Mouse (Mus musculus) bone marrow, adult 2 months (tissue): Measurements from ENCODE around the gene Fancl. TPM values are rescaled to one million over a fixed set of nuclear protein-coding genes. Genes with fewer than 3 reads are reported as not detected.

Experiments used
- H3K27ac ChIP-seq: fragments of 200-500 bp; 2 replicates; pipeline ENCODE4 v1.5.1; 2012; ENCODE audit warnings: low read depth, mild to moderate bottlenecking, control low read depth, inconsistent platforms, low read length; ENCODE audit not compliant: control insufficient read depth, poor library complexity, insufficient read depth
- H3K4me1 ChIP-seq: fragments of 200-500 bp; 2 replicates; pipeline ENCODE4 v1.6.1; 2011; ENCODE audit warnings: low read length; ENCODE audit not compliant: control insufficient read depth, insufficient read depth
- H3K4me3 ChIP-seq: fragments of 200-500 bp; replicated peaks from 2 replicates; pipeline ENCODE3; 2011; ENCODE audit warnings: mild to moderate bottlenecking, low read depth, low read length, control low read depth; ENCODE audit not compliant: control insufficient read depth
- CTCF ChIP-seq: fragments of 200-500 bp; IDR thresholded peaks from 2 replicates; pipeline ENCODE4 v1.5.1; 2011; ENCODE audit warnings: low read length, control low read depth; ENCODE audit not compliant: control insufficient read depth, insufficient read depth
- POLR2A ChIP-seq: fragments of 200-500 bp; IDR thresholded peaks from 2 replicates; pipeline ENCODE4 v1.6.1; 2011; ENCODE audit warnings: low read depth, mild to moderate bottlenecking, control low read depth, low read length, borderline replicate concordance; ENCODE audit not compliant: control insufficient read depth
- WGBS: fragments of 180-500 bp; shearing (Covaris S2); methylation state at CpG from one replicate; pipeline ENCODE4 v1.1.7; 2018; 5-methylcytosine and 5-hydroxymethylcytosine counted together
- polyA plus RNA-seq: library from polyadenylated mRNA; stranded (reverse); fragments of >200 nt; gene quantifications from 2 replicates; pipeline ENCODE4 v1.2.4, GENCODE M21; 2011; ENCODE audit warnings: low replicate concordance; ENCODE audit not compliant: missing spikeins, insufficient read depth, insufficient read length

Fancl gene
- polyA plus RNA-seq, 1 experiment = 24.9 TPM

DNA sequence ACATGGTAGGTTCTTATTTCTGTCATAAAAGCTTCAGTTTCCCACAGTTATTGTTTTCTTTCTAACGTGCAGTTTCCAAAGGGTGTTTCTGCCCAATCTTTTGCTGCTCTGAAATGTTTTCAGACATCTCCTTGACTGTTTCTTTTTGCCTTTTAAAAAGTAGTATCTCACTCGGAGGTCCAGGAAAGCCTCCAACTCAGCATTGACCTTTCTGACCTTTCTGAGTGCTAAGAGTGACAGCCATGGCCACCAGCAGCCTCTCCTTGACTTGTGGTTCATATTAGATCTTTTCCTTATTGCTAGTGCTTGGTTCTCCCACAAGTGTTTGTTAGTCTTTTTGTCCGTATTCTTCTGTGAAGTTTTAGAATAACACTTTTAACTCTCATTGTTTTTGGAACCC, 9.6 kb downstream of the Fancl start:
- WGBS = 80% methylated on average over 3 of the region's 3 CpGs
- Histone ChIP-seq H3K4me1 (no peaks in the 10 kb centered on the region), H3K4me3 (no peak overlapping the region), H3K27ac (no peak overlapping the region)
- TF ChIP-seq CTCF = no peak
- no peak for TF ChIP-seq POLR2A

DNA sequence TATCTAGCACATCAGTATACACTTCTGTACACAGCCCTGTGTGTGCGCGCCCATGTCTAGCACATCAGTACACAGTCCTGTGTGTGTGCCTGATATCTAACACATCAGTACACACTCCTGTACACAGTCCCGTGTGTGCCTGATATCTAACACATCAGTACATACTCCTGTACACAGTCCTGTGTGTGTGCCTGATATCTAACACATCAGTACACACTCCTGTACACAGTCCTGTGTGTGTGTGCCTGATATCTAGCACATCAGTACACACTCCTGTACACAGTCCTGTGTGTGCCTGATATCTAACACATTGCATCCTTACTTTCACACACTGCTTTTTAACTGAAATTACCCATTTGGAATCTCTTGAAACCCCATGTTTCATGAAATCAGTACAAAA, 27.0 kb downstream of the Fancl start:
- no peak overlapping the region for H3K27ac ChIP-seq
- H3K4me3 ChIP-seq = no peak overlapping the region
- no peaks in the 10 kb centered on the region for H3K4me1 ChIP-seq
- TF ChIP-seq CTCF (no peak), POLR2A (no peak)
- 92% methylated on average over 3 of the region's 3 CpGs for WGBS

DNA sequence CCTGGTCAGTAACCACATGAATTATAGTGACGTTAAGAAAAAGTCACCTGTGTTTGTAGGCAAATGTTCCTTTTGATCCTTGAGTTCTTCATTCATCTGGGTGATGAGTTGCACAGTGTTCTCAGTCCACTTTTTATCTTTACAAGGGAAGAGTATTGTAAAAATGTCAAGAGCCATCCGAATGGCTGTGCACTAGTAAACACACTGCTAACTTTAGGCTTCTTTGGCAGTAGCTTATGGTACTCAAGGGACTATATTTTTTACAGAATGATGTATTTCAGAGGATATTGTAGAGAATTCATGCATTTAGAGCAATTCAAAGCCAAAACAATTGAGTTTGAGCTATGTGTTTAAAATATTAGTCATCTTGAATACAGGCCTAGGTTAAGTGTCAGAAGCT, 35.5 kb downstream of the Fancl start:
- Histone ChIP-seq H3K4me1 (no peaks in the 10 kb centered on the region), H3K4me3 (no peak overlapping the region), H3K27ac (no peak overlapping the region)
- TF ChIP-seq POLR2A = no peak
- no peak for TF ChIP-seq CTCF
- 91% methylated on average over 2 of the region's 2 CpGs for WGBS

DNA sequence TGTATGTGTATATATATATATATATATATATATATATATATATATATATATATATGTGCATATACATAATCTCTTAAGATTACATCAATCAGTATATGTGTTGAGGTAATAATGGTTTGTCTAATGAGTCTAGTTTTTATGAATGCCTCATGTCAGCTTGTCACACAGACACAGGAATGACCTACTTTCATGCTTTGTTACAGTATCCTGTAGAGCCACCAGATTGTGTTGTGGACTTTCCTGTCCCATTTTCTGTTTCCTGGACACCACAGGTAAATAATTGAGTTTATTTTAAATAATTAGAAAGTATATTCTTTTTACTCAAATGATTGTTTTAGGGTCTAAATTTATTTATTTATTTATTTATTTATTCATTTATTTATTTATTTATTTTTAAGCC, 48.3 kb downstream of the Fancl start:
- H3K4me3 ChIP-seq = no peak overlapping the region
- H3K27ac ChIP-seq = no peak overlapping the region
- no peaks in the 10 kb centered on the region for H3K4me1 ChIP-seq
- TF ChIP-seq POLR2A (no peak), CTCF (no peak)

DNA sequence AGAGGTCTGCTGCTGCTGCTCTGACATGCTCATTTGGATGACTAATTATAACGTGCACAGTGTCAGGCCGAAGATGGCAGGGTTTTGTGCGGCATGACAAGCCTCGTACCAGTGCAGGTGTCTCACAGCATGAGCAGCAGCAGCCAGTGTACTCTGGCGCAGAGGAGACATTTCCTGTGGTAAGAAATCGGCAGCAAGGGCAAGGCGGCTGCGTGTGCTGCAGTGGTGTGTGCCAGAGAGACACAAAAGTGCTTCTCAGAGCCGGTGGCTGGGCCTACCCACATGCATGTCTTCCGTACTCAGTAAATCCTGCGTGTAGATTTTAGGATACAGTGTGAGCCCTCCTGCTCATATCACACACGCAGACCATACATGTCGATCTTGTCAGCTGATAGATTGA, 51.9 kb downstream of the Fancl start:
- Histone ChIP-seq H3K4me1 (no peaks in the 10 kb centered on the region), H3K4me3 (no peak overlapping the region), H3K27ac (no peak overlapping the region)
- TF ChIP-seq POLR2A (no peak), CTCF (no peak)
- 81% methylated on average over 13 of the region's 13 CpGs for WGBS

DNA sequence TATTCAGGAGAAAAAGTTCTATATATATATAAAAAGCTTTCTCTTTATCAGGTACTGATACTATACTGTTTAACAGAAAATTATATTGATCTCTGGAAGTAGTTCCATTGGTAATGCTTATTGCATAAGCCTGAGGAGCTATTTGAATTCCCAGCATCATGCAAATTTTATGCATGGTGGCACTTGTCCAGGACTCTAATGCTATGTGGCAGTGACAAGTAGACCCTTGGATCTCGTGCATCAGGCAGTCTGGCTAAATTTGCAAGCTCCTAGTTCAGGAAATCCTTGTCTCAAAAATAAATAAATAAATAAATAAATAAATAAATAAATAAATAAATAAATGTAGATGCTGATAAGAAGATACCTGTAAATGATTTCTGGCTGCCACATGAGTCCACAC, 55.2 kb downstream of the Fancl start:
- Histone ChIP-seq H3K4me1 (no peaks in the 10 kb centered on the region), H3K27ac (no peak overlapping the region), H3K4me3 (no peak overlapping the region)
- TF ChIP-seq CTCF (no peak), POLR2A (no peak)
- WGBS = 83% methylated on average over 1 of the region's 1 CpGs

DNA sequence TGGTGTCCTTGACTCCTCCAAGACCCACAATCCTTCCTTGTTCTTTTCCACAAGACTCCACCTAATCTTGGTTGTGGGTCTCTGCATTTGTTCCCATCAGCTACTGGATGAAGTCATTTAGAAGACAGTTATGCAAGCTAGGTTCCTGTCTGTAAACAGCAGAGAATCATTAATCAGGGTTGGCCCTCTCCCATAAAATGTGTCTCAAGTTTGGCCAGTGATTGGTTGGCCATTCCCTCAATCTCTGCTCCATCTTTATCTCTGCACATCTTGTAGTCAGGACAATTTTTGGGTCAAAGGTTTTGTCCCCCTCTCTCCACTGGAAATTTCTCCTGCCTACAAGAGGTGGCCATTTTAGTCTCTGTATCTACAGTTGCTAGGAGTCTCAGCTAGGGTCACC, 58.4 kb downstream of the Fancl start:
- TF ChIP-seq POLR2A (no peak), CTCF (no peak)
- no peak overlapping the region for H3K27ac ChIP-seq
- no peak overlapping the region for H3K4me3 ChIP-seq
- H3K4me1 ChIP-seq = no peaks in the 10 kb centered on the region

DNA sequence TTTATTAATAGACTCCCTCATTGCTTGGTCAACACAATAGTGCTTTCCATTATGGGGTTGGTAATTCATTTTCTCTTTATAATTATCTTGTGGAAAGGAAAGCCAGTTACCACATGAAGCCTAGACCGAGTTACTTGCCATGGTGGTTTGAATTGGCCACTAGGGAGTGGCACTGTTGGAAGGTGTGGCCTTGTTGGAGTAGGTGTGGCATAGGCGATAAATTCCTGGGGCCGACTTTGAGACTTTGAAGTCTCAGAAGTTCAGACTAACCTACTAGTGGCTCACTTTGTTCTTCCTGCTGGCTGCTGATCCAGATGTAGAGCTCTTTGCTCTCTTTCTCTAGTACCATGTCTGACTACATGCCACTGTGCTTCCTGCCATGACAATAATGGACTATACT, 63.9 kb downstream of the Fancl start:
- H3K27ac ChIP-seq = no peak overlapping the region
- H3K4me1 ChIP-seq = peaks cover 1% of the 10 kb centered on the region; the same call in 1 of the 2 replicates
- WGBS = 70% methylated on average over 3 of the region's 3 CpGs
- no peak for TF ChIP-seq POLR2A
- no peak for TF ChIP-seq CTCF
- no peak overlapping the region for H3K4me3 ChIP-seq

DNA sequence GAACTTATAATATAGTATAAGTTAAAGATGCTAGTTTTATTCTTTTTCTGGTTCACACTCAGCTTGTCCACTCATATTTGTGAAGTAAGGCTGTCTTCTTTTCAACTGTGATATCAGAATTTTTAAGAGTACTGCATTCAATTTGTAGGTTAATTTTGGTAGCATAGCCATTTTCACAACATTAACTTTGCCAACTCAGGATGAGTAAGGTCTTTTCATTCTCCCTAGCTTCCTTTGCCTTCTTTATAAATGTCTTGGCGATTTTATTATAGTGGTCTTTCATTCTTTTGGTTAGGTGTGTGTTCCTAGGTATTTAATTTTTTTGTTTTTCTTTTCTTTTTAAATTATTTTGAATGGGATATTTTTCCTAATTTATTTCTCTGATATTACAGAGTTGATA, 64.7 kb downstream of the Fancl start:
- H3K27ac ChIP-seq = peak overlapping the region; percentile 63
- TF ChIP-seq POLR2A (no peak), CTCF (no peak)
- no peak overlapping the region for H3K4me3 ChIP-seq
- peaks cover 1% of the 10 kb centered on the region; the same call in 1 of the 2 replicates for H3K4me1 ChIP-seq
- 79% methylated on average over 1 of the region's 1 CpGs for WGBS

DNA sequence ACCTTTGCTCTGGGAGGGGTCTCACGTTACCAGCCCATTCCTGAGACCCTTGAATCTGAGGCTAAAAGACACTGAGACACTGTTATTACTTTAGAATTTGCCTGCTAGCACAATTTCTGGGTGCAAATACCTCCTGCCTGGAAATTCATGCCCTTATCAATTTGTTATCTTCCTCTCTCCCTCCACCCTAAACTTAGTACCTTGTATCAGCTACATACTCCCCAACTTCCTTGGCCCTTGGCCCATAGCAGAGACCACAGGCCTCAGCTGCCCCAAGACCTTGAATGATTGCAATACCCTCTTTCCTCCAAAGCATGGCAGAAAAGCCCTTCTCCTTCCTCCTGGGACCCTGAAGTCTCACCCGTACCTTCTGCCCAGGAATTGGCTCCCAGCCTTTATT, 65.3 kb downstream of the Fancl start:
- H3K27ac ChIP-seq = peak overlapping the region; percentile 63
- WGBS = 57% methylated on average over 2 of the region's 2 CpGs
- no peak overlapping the region for H3K4me3 ChIP-seq
- TF ChIP-seq CTCF = no peak
- TF ChIP-seq POLR2A = no peak
- peaks cover 1% of the 10 kb centered on the region; the same call in 1 of the 2 replicates for H3K4me1 ChIP-seq
